Mouse (Mus musculus) olfactory bulb, adult 2 months (tissue): ENCODE measurements around the gene Umad1.

Source experiments
- CTCF ChIP-seq: fragments of 200-500 bp; IDR thresholded peaks from 2 replicates; pipeline ENCODE4 v1.5.1; 2012; ENCODE audit warnings: low read depth, mild to moderate bottlenecking, low read length, moderate library complexity; ENCODE audit not compliant: insufficient read depth
- POLR2A ChIP-seq: fragments of 200-500 bp; IDR thresholded peaks from 2 replicates; pipeline ENCODE4 v1.6.1; 2012; ENCODE audit warnings: mild to moderate bottlenecking, low read depth, low read length, moderate library complexity; ENCODE audit not compliant: insufficient read depth

DNA sequence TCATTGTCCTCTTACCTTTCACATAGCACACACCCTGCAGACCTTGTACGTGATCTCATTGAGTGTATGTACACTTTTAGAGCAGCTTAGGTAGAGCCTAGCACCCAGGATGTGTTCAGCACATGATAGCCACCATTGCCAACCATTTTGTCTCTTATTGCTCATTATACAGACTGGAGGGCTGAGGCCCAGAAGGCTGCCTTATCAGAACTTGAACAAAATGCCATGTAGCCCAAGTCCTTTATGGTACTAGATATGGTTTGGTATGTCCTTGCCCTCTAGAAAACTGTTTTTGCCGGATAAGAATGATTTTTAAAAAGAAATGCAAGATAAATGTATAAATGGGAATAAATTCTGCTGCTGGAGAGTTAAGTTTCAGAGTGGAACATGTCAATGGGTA is 164.1 kb downstream of the Umad1 start:
- TF ChIP-seq POLR2A (no peak), CTCF (no peak)
